Mouse (Mus musculus) heart, postnatal 0 days (tissue): ENCODE results near the gene Gys1.

ENCODE experiments used
- CTCF ChIP-seq: IDR thresholded peaks from 2 replicates; pipeline ENCODE4 v1.5.1; 2016; ENCODE audit warnings: antibody characterized with exemption, control low read depth, low read depth
- EP300 ChIP-seq: IDR thresholded peaks from 2 replicates; pipeline ENCODE4 v1.6.1; 2016; ENCODE audit warnings: antibody characterized with exemption, low read depth

- peak; percentile 19 for TF ChIP-seq CTCF
- no peak for TF ChIP-seq EP300
Measured at GRCm38 (mm10) chr7:45406157-45407156, 28.2 kb upstream of the Gys1 start.
